Mouse (Mus musculus): ENCODE results near the gene Lnx1. TPM values are rescaled to one million over a fixed set of nuclear protein-coding genes. Genes with fewer than 3 reads are reported as not detected.

Gene Lnx1
- polyA plus RNA-seq, 1 experiment from 2014 or later: 2.0 TPM

- Histone ChIP-seq H3K9ac (no peak overlapping the region), H3K9me3 (no peaks in the 10 kb centered on the region), H3K36me3 (no peaks in the 10 kb centered on the region), H3K4me1 (peaks cover 5% of the 10 kb centered on the region; the same call in 1 of the 2 replicates), H3K4me3 (no peak overlapping the region), H3K27ac (no peak overlapping the region), H3K4me2 (no peak overlapping the region), H3K27me3 (no peaks in the 10 kb centered on the region)
- 72% methylated on average over 3 of the region's 3 CpGs for WGBS
- ATAC-seq (ENCODE audit: insufficient number of reproducible peaks, insufficient read depth, low FRiP score, low TSS enrichment, low read depth): no peak
These were observed 31.8 kb downstream of the Lnx1 start for GRCm38 (mm10) chr5:74670877-74671276.

DNA sequence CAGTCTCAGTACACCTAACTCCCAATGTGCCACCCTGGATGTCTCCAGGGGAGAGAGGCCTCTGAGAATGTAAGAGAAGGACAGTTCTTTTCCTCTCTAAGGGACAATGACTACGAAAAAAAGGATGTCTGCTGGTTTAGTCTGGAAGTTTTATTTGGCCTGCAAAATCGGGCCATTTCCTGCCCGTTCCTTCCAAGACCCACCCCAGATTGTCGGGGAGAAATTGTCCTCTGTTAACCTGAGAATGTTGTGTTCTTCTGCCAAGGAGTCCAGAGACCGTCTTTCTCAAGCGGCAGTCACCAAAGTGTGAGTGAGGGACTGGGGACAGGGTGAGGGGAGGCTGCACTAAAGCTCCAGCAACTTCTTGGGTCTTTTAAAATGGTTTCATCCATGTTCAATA lies 32.8 kb downstream of the Lnx1 start:
- no peak overlapping the region for H3K4me3 ChIP-seq
- H3K9me3 ChIP-seq: no peaks in the 10 kb centered on the region
- H3K4me2 ChIP-seq: no peak overlapping the region
- no peaks in the 10 kb centered on the region for H3K36me3 ChIP-seq
- no peak overlapping the region for H3K9ac ChIP-seq
- no peaks in the 10 kb centered on the region for H3K27me3 ChIP-seq
- no peak overlapping the region for H3K27ac ChIP-seq
- peaks cover 5% of the 10 kb centered on the region; the same call in 1 of the 2 replicates for H3K4me1 ChIP-seq
- ATAC-seq (ENCODE audit: insufficient number of reproducible peaks, insufficient read depth, low FRiP score, low TSS enrichment, low read depth): no peak
- WGBS: 86% methylated on average over 6 of the region's 6 CpGs

DNA sequence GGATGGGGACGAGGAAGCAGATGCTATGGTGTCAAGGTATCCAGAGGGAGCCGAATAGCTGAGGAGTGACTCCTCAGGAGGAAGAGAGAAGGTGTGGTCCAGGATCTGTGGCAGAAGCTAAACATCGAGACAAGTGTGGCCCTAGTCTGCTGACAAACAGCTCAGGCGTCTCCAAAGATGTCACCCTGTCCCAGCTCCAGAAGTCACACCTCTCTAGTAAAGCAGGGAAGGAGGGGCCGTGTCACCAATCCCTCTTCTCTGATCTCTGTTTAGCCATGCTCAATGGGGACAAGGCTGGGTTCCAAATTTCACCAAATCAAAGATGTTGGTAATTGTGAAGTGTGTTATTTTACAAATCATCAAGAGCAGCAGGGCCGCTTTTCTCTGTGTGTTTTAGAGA lies 33.8 kb downstream of the Lnx1 start:
- ATAC-seq (ENCODE audit: insufficient number of reproducible peaks, insufficient read depth, low FRiP score, low TSS enrichment, low read depth): no peak
- Histone ChIP-seq H3K4me3 (no peak overlapping the region), H3K9me3 (no peaks in the 10 kb centered on the region), H3K27ac (no peak overlapping the region), H3K4me1 (peaks cover 2% of the 10 kb centered on the region; the same call in 1 of the 2 replicates), H3K9ac (no peak overlapping the region), H3K36me3 (no peaks in the 10 kb centered on the region), H3K27me3 (no peaks in the 10 kb centered on the region), H3K4me2 (no peak overlapping the region)
- 74% methylated on average over 6 of the region's 6 CpGs for WGBS

GRCm38 (mm10) chr5:74662618-74663017 lies 40.1 kb downstream of the Lnx1 start:
- Histone ChIP-seq H3K36me3 (no peaks in the 10 kb centered on the region), H3K9me3 (no peaks in the 10 kb centered on the region), H3K4me2 (no peak overlapping the region), H3K27me3 (no peaks in the 10 kb centered on the region), H3K9ac (no peak overlapping the region), H3K27ac (no peak overlapping the region), H3K4me1 (peaks cover 22% of the 10 kb centered on the region), H3K4me3 (no peak overlapping the region)
- ATAC-seq (ENCODE audit: insufficient number of reproducible peaks, insufficient read depth, low FRiP score, low TSS enrichment, low read depth): no peak
- 35% methylated on average over 1 of the region's 1 CpGs for WGBS

DNA sequence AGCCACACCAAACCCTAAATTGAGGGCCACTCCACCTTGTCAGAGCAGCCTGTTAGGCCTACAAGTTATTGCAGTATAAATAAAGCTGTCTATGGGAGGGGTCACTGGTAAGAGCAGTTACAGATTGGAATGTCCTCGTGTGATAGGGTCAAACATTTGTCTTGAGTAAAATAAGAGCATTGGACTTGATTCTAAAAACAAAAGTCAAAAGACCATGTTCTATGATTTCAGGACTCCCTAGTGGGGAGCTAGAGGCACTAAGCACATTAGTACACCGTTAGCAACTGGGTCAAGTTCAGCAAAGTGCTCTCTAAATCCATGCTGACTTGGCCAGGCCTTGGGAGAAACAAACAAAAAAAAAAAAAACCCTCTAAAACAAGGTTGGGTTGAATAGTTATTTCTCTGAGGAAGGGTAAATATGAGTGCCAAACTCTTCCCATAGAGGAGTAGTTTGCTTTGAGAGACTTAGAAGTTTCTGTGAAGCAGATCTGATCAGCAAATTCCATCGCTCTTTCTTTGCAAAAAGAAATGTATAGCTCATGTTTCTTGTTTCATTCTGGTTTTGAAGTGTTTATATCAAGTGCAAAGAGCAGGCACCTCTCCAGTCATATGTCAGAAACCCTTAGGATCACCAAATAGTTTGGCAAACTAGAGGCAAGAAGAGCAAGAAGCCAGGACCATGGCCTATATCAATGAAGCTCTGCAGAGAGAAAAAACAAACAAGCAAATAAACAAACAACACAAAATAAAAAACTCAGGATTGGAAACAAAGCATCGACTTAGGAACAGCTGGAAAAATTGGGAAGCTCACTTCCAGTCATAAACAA lies 40.8 kb downstream of the Lnx1 start:
- H3K4me1 ChIP-seq: peaks cover 23% of the 10 kb centered on the region
- H3K9me3 ChIP-seq: no peaks in the 10 kb centered on the region
- H3K27ac ChIP-seq: peak overlapping the region; percentile 41; the same call in 1 of the 2 replicates
- H3K9ac ChIP-seq: no peak overlapping the region
- H3K4me3 ChIP-seq: no peak overlapping the region
- no peak overlapping the region for H3K4me2 ChIP-seq
- H3K27me3 ChIP-seq: no peaks in the 10 kb centered on the region
- H3K36me3 ChIP-seq: no peaks in the 10 kb centered on the region
- 56% methylated on average over 4 of the region's 4 CpGs for WGBS
- ATAC-seq (ENCODE audit: insufficient number of reproducible peaks, insufficient read depth, low FRiP score, low TSS enrichment, low read depth): no peak

GRCm38 (mm10) chr5:74659856-74660255 lies 42.9 kb downstream of the Lnx1 start:
- no peak overlapping the region for H3K4me3 ChIP-seq
- H3K9me3 ChIP-seq: no peaks in the 10 kb centered on the region
- ATAC-seq (ENCODE audit: insufficient number of reproducible peaks, insufficient read depth, low FRiP score, low TSS enrichment, low read depth): no peak
- H3K36me3 ChIP-seq: no peaks in the 10 kb centered on the region
- no peak overlapping the region for H3K4me2 ChIP-seq
- no peak overlapping the region for H3K9ac ChIP-seq
- WGBS: 52% methylated on average over 4 of the region's 4 CpGs
- H3K27ac ChIP-seq: no peak overlapping the region
- H3K27me3 ChIP-seq: no peaks in the 10 kb centered on the region
- peaks cover 23% of the 10 kb centered on the region for H3K4me1 ChIP-seq

DNA sequence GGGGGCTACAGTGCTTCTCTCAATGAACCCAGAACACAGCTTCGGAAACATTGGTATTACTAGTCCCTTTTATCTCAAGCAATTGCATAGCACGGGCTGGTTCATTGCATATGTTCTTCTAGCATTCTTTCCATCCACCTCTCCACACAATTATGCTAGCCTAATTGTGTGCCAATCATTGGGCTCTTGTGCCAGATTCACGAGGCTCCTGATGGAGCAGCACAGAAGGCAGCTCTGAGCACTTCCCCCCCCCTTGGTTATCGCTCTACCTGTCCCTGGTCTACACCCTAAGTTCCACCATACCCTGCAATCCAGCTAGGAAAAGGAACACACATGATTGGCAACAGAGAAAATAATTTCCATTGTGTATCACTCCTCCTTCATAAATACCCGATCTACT lies 43.4 kb downstream of the Lnx1 start:
- ATAC-seq (ENCODE audit: insufficient number of reproducible peaks, insufficient read depth, low FRiP score, low TSS enrichment, low read depth): no peak
- Histone ChIP-seq H3K4me1 (peaks cover 23% of the 10 kb centered on the region), H3K36me3 (no peaks in the 10 kb centered on the region), H3K4me3 (no peak overlapping the region), H3K4me2 (no peak overlapping the region), H3K27me3 (no peaks in the 10 kb centered on the region), H3K27ac (no peak overlapping the region), H3K9ac (no peak overlapping the region), H3K9me3 (no peaks in the 10 kb centered on the region)
- WGBS: 79% methylated on average over 5 of the region's 5 CpGs

DNA sequence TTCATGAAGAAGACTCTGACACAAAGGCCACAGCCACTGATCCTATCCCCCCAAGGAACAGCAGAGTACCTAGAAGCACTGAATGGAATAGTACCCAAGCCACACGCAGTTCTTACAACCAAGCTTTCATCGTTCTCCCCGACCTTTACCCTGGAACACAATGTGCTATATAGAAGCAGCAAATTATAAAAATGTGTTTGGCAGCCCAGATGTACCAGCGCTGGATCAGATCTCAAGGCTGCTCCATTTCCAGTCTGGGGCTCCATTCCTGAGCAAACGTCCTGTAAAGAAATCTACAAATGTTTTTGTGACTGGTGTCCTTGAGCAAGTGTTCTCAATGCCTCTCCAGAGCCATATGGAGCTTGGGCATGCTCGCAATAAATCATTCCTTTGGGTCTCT lies 44.8 kb downstream of the Lnx1 start:
- H3K27me3 ChIP-seq: no peaks in the 10 kb centered on the region
- H3K4me1 ChIP-seq: peaks cover 23% of the 10 kb centered on the region
- no peak for ATAC-seq (ENCODE audit: insufficient number of reproducible peaks, insufficient read depth, low FRiP score, low TSS enrichment, low read depth)
- no peak overlapping the region for H3K4me2 ChIP-seq
- no peaks in the 10 kb centered on the region for H3K36me3 ChIP-seq
- WGBS: 49% methylated on average over 6 of the region's 6 CpGs
- no peak overlapping the region for H3K9ac ChIP-seq
- H3K27ac ChIP-seq: no peak overlapping the region
- H3K9me3 ChIP-seq: no peaks in the 10 kb centered on the region
- H3K4me3 ChIP-seq: no peak overlapping the region

- Histone ChIP-seq H3K4me3 (no peak overlapping the region), H3K9me3 (no peaks in the 10 kb centered on the region), H3K4me1 (peaks cover 18% of the 10 kb centered on the region), H3K27me3 (no peaks in the 10 kb centered on the region), H3K27ac (no peak overlapping the region), H3K4me2 (no peak overlapping the region), H3K9ac (no peak overlapping the region), H3K36me3 (no peaks in the 10 kb centered on the region)
- 83% methylated on average over 5 of the region's 5 CpGs for WGBS
- no peak for ATAC-seq (ENCODE audit: insufficient number of reproducible peaks, insufficient read depth, low FRiP score, low TSS enrichment, low read depth)
These were observed 46.3 kb downstream of the Lnx1 start for GRCm38 (mm10) chr5:74656410-74656809.

DNA sequence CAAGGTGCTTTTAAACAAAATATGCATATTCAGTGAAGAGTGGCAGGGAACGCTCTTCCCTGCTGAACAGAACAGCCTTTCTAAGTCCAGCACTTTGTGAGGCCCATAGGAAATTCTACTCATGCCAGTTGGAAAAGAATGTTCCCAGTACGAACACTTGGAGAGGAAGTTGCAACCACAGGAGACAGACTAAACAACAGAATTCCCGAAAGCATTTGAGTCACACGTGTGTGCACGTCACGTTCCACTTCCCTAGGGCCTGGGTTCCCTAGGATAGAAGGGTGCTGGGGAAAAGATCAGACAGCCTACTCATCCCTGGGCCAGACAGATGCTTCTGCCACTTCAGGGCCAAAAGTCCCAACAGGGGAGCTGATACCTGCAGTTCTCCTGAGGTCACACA lies 48.2 kb downstream of the Lnx1 start:
- ATAC-seq (ENCODE audit: insufficient number of reproducible peaks, insufficient read depth, low FRiP score, low TSS enrichment, low read depth): no peak
- Histone ChIP-seq H3K9ac (no peak overlapping the region), H3K36me3 (no peaks in the 10 kb centered on the region), H3K4me1 (peaks cover 6% of the 10 kb centered on the region; the same call in 1 of the 2 replicates), H3K4me2 (no peak overlapping the region), H3K27me3 (no peaks in the 10 kb centered on the region), H3K27ac (no peak overlapping the region), H3K9me3 (no peaks in the 10 kb centered on the region), H3K4me3 (no peak overlapping the region)
- WGBS: 77% methylated on average over 6 of the region's 6 CpGs

GRCm38 (mm10) chr5:74653766-74654165 lies 48.9 kb downstream of the Lnx1 start:
- Histone ChIP-seq H3K4me1 (peaks cover 6% of the 10 kb centered on the region; the same call in 1 of the 2 replicates), H3K27me3 (no peaks in the 10 kb centered on the region), H3K4me2 (no peak overlapping the region), H3K27ac (no peak overlapping the region), H3K9ac (no peak overlapping the region), H3K36me3 (no peaks in the 10 kb centered on the region), H3K9me3 (no peaks in the 10 kb centered on the region), H3K4me3 (no peak overlapping the region)
- WGBS: 89% methylated on average over 10 of the region's 10 CpGs
- ATAC-seq (ENCODE audit: insufficient number of reproducible peaks, insufficient read depth, low FRiP score, low TSS enrichment, low read depth): no peak

- Histone ChIP-seq H3K27ac (no peak overlapping the region), H3K9me3 (no peaks in the 10 kb centered on the region), H3K4me2 (no peak overlapping the region), H3K27me3 (no peaks in the 10 kb centered on the region), H3K9ac (no peak overlapping the region), H3K4me3 (no peak overlapping the region), H3K4me1 (peaks cover 6% of the 10 kb centered on the region), H3K36me3 (no peaks in the 10 kb centered on the region)
- WGBS: 97% methylated on average over 1 of the region's 1 CpGs
- no peak for ATAC-seq (ENCODE audit: insufficient number of reproducible peaks, insufficient read depth, low FRiP score, low TSS enrichment, low read depth)
These were observed 53.6 kb downstream of the Lnx1 start for GRCm38 (mm10) chr5:74649122-74649521.

Data from embryonic facial prominence, embryonic 13.5 days (tissue).